Mouse (Mus musculus) layer of hippocampus, adult 2 months (tissue): ENCODE measurements at regions not wholly inside any gene's neighbourhood (a gene's known extent, or its start where the extent isn't known, plus 50 kb on each side); places are given as distances from the start of the nearest gene placed in this dataset.
A peak's percentile ranks its signal among the peaks of the same experiment; 100 is the strongest.

Experiments used
- DNase-seq, 2 experiments: peaks; one replicate each; pipeline ENCODE4 v3.0.0; 2022; ENCODE audit warnings: low spot score in 2 of 2
- H3K27ac ChIP-seq: fragments of 200-600 bp; 2 replicates; pipeline ENCODE4 v1.8.1; 2022
- H3K4me3 ChIP-seq: fragments of 200-600 bp; 2 replicates; pipeline ENCODE4 v1.8.1; 2022; ENCODE audit warnings: mild to moderate bottlenecking
- CTCF ChIP-seq: fragments of 200-600 bp; conservative IDR thresholded peaks from 2 replicates; pipeline ENCODE4 v1.8.1; 2022; ENCODE audit warnings: antibody characterized with exemption, mild to moderate bottlenecking, moderate library complexity

- no peak overlapping the region for H3K27ac ChIP-seq
- no peak for DNase-seq
- no peak for TF ChIP-seq CTCF
Observed at GRCm38 (mm10) chr13:32517514-32517913, 179.0 kb upstream of the Gmds start.

GRCm38 (mm10) chr13:32509231-32510023 is 170.9 kb upstream of the Gmds start:
- Histone ChIP-seq H3K4me3 (no peak overlapping the region), H3K27ac (no peak overlapping the region)
- DNase-seq, result no peak
- TF ChIP-seq CTCF, result no peak

More at GRCm38 (mm10) chr13:32517514-32517913, 179.0 kb upstream of the Gmds start:
- H3K4me3 ChIP-seq, result no peak overlapping the region

- H3K4me3 ChIP-seq, result no peak overlapping the region
- no peak for DNase-seq
- TF ChIP-seq CTCF, result no peak
Observed at GRCm38 (mm10) chr13:32508447-32508846, 169.9 kb upstream of the Gmds start.

GRCm38 (mm10) chr13:32507825-32508224 is 169.3 kb upstream of the Gmds start:
- Histone ChIP-seq H3K27ac (no peak overlapping the region), H3K4me3 (no peak overlapping the region)
- DNase-seq, result no peak
- TF ChIP-seq CTCF, result no peak

More at GRCm38 (mm10) chr13:32508447-32508846, 169.9 kb upstream of the Gmds start:
- no peak overlapping the region for H3K27ac ChIP-seq

- DNase-seq, result no peak
- TF ChIP-seq CTCF, result no peak
- Histone ChIP-seq H3K4me3 (no peak overlapping the region), H3K27ac (no peak overlapping the region)
Observed at GRCm38 (mm10) chr13:32498205-32498790, 159.8 kb upstream of the Gmds start.

GRCm38 (mm10) chr13:32496263-32496662 is 157.7 kb upstream of the Gmds start:
- TF ChIP-seq CTCF, result no peak
- no peak overlapping the region for H3K27ac ChIP-seq
- DNase-seq, result no peak

GRCm38 (mm10) chr13:32495063-32495462 is 156.5 kb upstream of the Gmds start:
- DNase-seq, result no peak
- no peak overlapping the region for H3K27ac ChIP-seq
- TF ChIP-seq CTCF, result no peak
- H3K4me3 ChIP-seq, result no peak overlapping the region

More at GRCm38 (mm10) chr13:32496263-32496662, 157.7 kb upstream of the Gmds start:
- H3K4me3 ChIP-seq, result no peak overlapping the region

- no peak for TF ChIP-seq CTCF
- Histone ChIP-seq H3K27ac (no peak overlapping the region), H3K4me3 (no peak overlapping the region)
- no peak for DNase-seq
Observed at GRCm38 (mm10) chr13:32493806-32494205, 155.3 kb upstream of the Gmds start.

GRCm38 (mm10) chr13:32493309-32493708 is 154.8 kb upstream of the Gmds start:
- peak; percentile 21 to 75 for DNase-seq
- peak; percentile 95 for TF ChIP-seq CTCF
- peak overlapping the region; percentile 33; the same call in 1 of the 2 replicates for H3K27ac ChIP-seq
- H3K4me3 ChIP-seq, result peak overlapping the region; percentile 42

GRCm38 (mm10) chr13:32492566-32492965 is 154.0 kb upstream of the Gmds start:
- Histone ChIP-seq H3K27ac (peak overlapping the region; percentile 33), H3K4me3 (peak overlapping the region; percentile 42)
- TF ChIP-seq CTCF, result no peak
- no peak for DNase-seq

GRCm38 (mm10) chr13:32481444-32482058 is 143.0 kb upstream of the Gmds start:
- DNase-seq, result no peak
- Histone ChIP-seq H3K4me3 (no peak overlapping the region), H3K27ac (no peak overlapping the region)
- TF ChIP-seq CTCF, result no peak

GRCm38 (mm10) chr13:32480029-32480428 is 141.5 kb upstream of the Gmds start:
- no peak for TF ChIP-seq CTCF
- no peak for DNase-seq
- Histone ChIP-seq H3K27ac (no peak overlapping the region), H3K4me3 (no peak overlapping the region)

GRCm38 (mm10) chr13:32479118-32479818 is 140.7 kb upstream of the Gmds start:
- DNase-seq, result peak in 1 of 2 experiments; percentile 27
- Histone ChIP-seq H3K27ac (no peak overlapping the region), H3K4me3 (no peak overlapping the region)
- no peak for TF ChIP-seq CTCF
